Mouse (Mus musculus) C2C12 (cell line): ENCODE results near the gene Zic5.

Source experiments
- CEBPB ChIP-seq: IDR thresholded peaks from one replicate; pipeline ENCODE4 v1.6.1; 2011; ENCODE audit warnings: low read depth, mild to moderate bottlenecking, control low read depth, moderate library complexity
- CTCF ChIP-seq: IDR thresholded peaks from one replicate; pipeline ENCODE4 v1.5.1; 2011; ENCODE audit not compliant: control insufficient read depth, insufficient read depth, insufficient read length
- MYOG ChIP-seq: IDR thresholded peaks from one replicate; pipeline ENCODE4 v1.6.1; 2011; ENCODE audit not compliant: control insufficient read depth, insufficient read length; ENCODE audit errors: extremely low read depth
- USF1 ChIP-seq: IDR thresholded peaks from one replicate; pipeline ENCODE4 v1.6.1; 2011; ENCODE audit warnings: low read depth, mild to moderate bottlenecking, control low read depth, moderate library complexity

DNA sequence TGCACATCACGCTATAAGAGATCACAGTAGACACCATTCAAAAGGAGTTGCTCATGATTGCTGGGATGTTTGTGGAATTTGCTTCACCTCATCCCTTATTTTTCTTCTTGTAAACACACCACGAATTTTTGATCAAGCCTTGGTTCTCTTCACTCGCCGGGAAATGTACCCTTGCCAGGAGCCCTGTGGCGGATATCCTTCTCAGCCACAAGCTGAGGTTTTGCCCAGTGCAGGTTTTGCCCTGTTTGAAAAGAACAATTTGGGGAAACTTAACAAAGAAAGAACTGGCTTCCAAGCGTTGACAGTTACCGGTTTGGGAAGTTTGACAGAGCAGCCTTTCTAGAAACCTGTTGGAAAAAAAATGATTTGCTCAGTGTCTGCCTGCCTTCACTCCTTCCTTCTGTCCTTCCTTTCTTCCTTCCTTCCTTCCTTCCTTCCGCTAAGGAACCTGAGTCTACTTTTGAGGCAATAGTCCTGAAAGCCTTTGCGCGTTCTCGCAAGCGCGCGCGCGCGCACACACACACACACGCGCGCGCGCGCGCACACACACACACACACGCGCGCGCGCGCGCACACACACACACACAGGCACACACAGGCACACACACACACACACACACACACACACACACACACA is 6.1 kb upstream of the Zic5 start:
- no peak for TF ChIP-seq CEBPB
- no peak for TF ChIP-seq CTCF
- TF ChIP-seq MYOG, result no peak
- no peak for TF ChIP-seq USF1
